Mouse (Mus musculus): ENCODE results near the gene Cap1. TPM values are rescaled to one million over a fixed set of nuclear protein-coding genes. Genes with fewer than 3 reads are reported as not detected.

Gene Cap1
- total RNA-seq, 1 experiment: 130 TPM

DNA sequence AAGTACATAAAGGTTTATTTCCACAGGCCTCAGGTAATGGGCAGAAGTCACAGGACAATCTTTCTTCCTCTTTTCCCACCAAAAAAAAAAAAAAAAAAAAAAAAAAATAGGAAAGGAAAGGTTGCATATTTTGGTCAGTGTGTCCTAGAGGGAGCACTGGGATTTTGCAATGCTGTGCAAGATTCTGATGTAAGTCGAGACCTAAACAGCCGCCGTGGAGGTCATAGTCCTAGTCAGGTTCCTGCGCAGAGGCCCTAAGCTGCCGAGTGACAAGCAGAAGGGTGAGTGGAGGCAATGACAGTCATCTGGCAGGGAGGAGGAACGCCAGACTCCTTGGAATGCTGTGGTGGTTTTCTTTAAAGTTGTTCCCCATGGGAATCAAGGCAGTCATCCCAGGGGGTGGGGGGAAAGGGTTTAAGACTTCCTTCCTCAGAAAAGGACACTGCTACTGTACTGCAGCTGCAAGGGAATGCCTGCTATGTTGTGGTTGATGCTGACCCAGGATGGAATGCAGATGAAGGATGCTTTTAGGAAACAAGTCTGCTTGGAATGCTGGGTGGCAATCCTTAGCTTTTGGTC is 26.7 kb downstream of the Cap1 start:
- H3K9ac ChIP-seq (ENCODE audit: insufficient read depth, low read depth, low read length, poor library complexity, severe bottlenecking): no peak overlapping the region
- peaks cover 30% of the 10 kb centered on the region for H3K36me3 ChIP-seq (ENCODE audit: control insufficient read depth, insufficient read depth, low read length, poor library complexity, severe bottlenecking)
- no peak overlapping the region for H3K4me3 ChIP-seq (ENCODE audit: insufficient read depth in 1 of 2, low read depth in 1 of 2, low read length in 2 of 2, poor library complexity in 1 of 2, severe bottlenecking in 1 of 2)
- in situ Hi-C loops (cut with MboI; ENCODE audit: low sequenced_read_pairs in 2 of 2, unreplicated experiment in 2 of 2): no loop called here
- no peaks in the 10 kb centered on the region for H3K9me3 ChIP-seq (ENCODE audit: control insufficient read depth, insufficient read depth, low read depth, low read length)
- DNase-seq (ENCODE audit: low read depth, low spot score): no peak
- H3K4me1 ChIP-seq (ENCODE audit: control insufficient read depth in 2 of 2, insufficient read depth in 2 of 2, low read length in 2 of 2, poor library complexity in 1 of 2): no peaks in the 10 kb centered on the region
- TF ChIP-seq MAFK (IDR thresholded peaks at IDR 0.05; ENCODE audit: insufficient read depth, low read depth, low read length): no peak
- no peak for TF ChIP-seq ZNF384 (IDR thresholded peaks at IDR 0.05; ENCODE audit: low read depth, low read length)
- no peak for TF ChIP-seq ZC3H11A (IDR thresholded peaks at IDR 0.05; ENCODE audit: borderline replicate concordance, low read depth, low read length)
- no peak for TF ChIP-seq HCFC1 (IDR thresholded peaks at IDR 0.05; ENCODE audit: borderline replicate concordance, insufficient read depth, low read length)
- no peak for TF ChIP-seq CHD2 (IDR thresholded peaks at IDR 0.05; ENCODE audit: low read depth, low read length)
- no peak overlapping the region for H3K27ac ChIP-seq (ENCODE audit: insufficient read depth, low read depth, low read length, poor library complexity, severe bottlenecking)

DNA sequence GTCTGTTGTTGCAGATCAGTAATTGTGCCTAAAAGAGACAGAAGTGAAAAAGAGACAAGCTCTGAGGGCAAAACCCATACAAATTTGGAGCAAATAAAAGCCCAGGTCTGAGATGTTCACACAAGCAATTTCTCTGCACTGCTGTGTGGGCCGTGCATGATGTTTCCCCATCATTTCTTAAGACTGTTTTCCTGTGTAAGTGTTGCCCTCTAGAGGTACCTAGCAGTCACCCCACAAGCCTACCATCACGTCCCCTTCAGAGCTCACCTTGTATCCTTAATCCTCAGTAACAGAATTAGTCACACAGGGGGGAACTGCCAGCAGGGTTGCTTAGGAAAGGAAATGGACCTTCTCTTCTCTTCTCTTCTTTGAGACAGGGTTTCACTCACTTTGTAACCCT is 27.9 kb downstream of the Cap1 start:
- H3K36me3 ChIP-seq (ENCODE audit: control insufficient read depth, insufficient read depth, low read length, poor library complexity, severe bottlenecking): peaks cover 22% of the 10 kb centered on the region
- DNase-seq (ENCODE audit: low read depth, low spot score): no peak
- TF ChIP-seq CHD2 (IDR thresholded peaks at IDR 0.05; ENCODE audit: low read depth, low read length): no peak

DNA sequence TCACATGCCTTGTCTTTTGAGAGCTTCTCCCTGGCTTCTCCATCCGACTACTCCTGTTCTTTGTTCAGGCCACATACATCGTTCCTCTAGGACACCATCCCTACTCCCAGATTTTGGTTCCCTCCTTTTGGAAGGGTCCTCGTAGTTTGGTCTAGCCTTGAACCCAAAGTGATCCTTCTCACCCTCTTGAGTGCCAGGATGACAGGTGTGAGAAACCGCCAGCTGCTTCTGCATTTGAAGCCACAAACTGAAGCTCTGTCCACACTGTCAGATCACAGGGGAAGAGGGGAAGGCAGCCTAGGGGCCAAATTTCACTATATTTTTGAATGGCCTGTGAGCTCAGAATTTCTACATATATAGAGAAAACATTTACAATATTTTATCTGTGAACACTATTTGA is 31.1 kb downstream of the Cap1 start:
- no peak for DNase-seq (ENCODE audit: low read depth, low spot score)
- H3K27ac ChIP-seq (ENCODE audit: insufficient read depth, low read depth, low read length, poor library complexity, severe bottlenecking): no peak overlapping the region
- H3K9me3 ChIP-seq (ENCODE audit: control insufficient read depth, insufficient read depth, low read depth, low read length): no peaks in the 10 kb centered on the region
- H3K4me1 ChIP-seq (ENCODE audit: control insufficient read depth in 2 of 2, insufficient read depth in 2 of 2, low read length in 2 of 2, poor library complexity in 1 of 2): peaks cover 0 to 2% of the 10 kb centered on the region in 2 experiments; a peak in 1 of 4 replicates
- TF ChIP-seq HCFC1 (IDR thresholded peaks at IDR 0.05; ENCODE audit: borderline replicate concordance, insufficient read depth, low read length) (no peak), MAFK (IDR thresholded peaks at IDR 0.05; ENCODE audit: insufficient read depth, low read depth, low read length) (no peak), ZC3H11A (IDR thresholded peaks at IDR 0.05; ENCODE audit: borderline replicate concordance, low read depth, low read length) (no peak), CHD2 (IDR thresholded peaks at IDR 0.05; ENCODE audit: low read depth, low read length) (no peak), ZNF384 (IDR thresholded peaks at IDR 0.05; ENCODE audit: low read depth, low read length) (no peak)
- H3K9ac ChIP-seq (ENCODE audit: insufficient read depth, low read depth, low read length, poor library complexity, severe bottlenecking): no peak overlapping the region
- no peak overlapping the region for H3K4me3 ChIP-seq (ENCODE audit: insufficient read depth in 1 of 2, low read depth in 1 of 2, low read length in 2 of 2, poor library complexity in 1 of 2, severe bottlenecking in 1 of 2)
- peaks cover 16% of the 10 kb centered on the region for H3K36me3 ChIP-seq (ENCODE audit: control insufficient read depth, insufficient read depth, low read length, poor library complexity, severe bottlenecking)
- in situ Hi-C loops (cut with MboI; ENCODE audit: low sequenced_read_pairs in 2 of 2, unreplicated experiment in 2 of 2): no loop called here

More for the DNA sequence above, 27.9 kb downstream of the Cap1 start:
- no peaks in the 10 kb centered on the region for H3K9me3 ChIP-seq (ENCODE audit: control insufficient read depth, insufficient read depth, low read depth, low read length)
- H3K4me1 ChIP-seq (ENCODE audit: control insufficient read depth in 2 of 2, insufficient read depth in 2 of 2, low read length in 2 of 2, poor library complexity in 1 of 2): no peaks in the 10 kb centered on the region
- no peak overlapping the region for H3K27ac ChIP-seq (ENCODE audit: insufficient read depth, low read depth, low read length, poor library complexity, severe bottlenecking)
- no peak overlapping the region for H3K9ac ChIP-seq (ENCODE audit: insufficient read depth, low read depth, low read length, poor library complexity, severe bottlenecking)
- H3K4me3 ChIP-seq (ENCODE audit: insufficient read depth in 1 of 2, low read depth in 1 of 2, low read length in 2 of 2, poor library complexity in 1 of 2, severe bottlenecking in 1 of 2): no peak overlapping the region
- in situ Hi-C loops (cut with MboI; ENCODE audit: low sequenced_read_pairs in 2 of 2, unreplicated experiment in 2 of 2): no loop called here

DNA sequence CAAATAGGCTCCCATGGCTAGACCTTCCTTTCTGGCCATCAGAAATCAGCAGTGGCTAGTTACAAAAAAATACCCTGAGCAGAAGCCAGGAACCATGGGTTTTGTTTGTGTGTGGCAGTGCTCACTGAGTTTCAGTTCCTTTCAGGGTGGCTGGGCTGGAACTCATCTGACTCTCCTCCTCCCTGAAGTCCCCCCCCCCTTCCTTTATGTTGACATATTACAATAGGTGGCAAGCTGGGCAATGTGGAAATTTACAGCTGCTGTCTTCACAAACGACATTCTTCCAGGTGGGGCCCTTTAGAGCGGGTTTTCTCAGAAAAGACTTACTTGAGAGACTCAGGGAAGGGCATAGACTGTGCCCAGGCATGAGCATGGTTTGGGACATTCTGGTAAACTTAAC is 32.2 kb downstream of the Cap1 start:
- TF ChIP-seq CHD2 (IDR thresholded peaks at IDR 0.05; ENCODE audit: low read depth, low read length): no peak
- TF ChIP-seq HCFC1 (IDR thresholded peaks at IDR 0.05; ENCODE audit: borderline replicate concordance, insufficient read depth, low read length): no peak
- TF ChIP-seq ZC3H11A (IDR thresholded peaks at IDR 0.05; ENCODE audit: borderline replicate concordance, low read depth, low read length): no peak
- TF ChIP-seq MAFK (IDR thresholded peaks at IDR 0.05; ENCODE audit: insufficient read depth, low read depth, low read length): no peak
- no peak for TF ChIP-seq ZNF384 (IDR thresholded peaks at IDR 0.05; ENCODE audit: low read depth, low read length)
- Histone ChIP-seq H3K36me3 (ENCODE audit: control insufficient read depth, insufficient read depth, low read length, poor library complexity, severe bottlenecking) (peaks cover 14% of the 10 kb centered on the region), H3K27ac (ENCODE audit: insufficient read depth, low read depth, low read length, poor library complexity, severe bottlenecking) (no peak overlapping the region), H3K9me3 (ENCODE audit: control insufficient read depth, insufficient read depth, low read depth, low read length) (no peaks in the 10 kb centered on the region), H3K9ac (ENCODE audit: insufficient read depth, low read depth, low read length, poor library complexity, severe bottlenecking) (no peak overlapping the region), H3K4me3 (ENCODE audit: insufficient read depth in 1 of 2, low read depth in 1 of 2, low read length in 2 of 2, poor library complexity in 1 of 2, severe bottlenecking in 1 of 2) (no peak overlapping the region), H3K4me1 (ENCODE audit: control insufficient read depth in 2 of 2, insufficient read depth in 2 of 2, low read length in 2 of 2, poor library complexity in 1 of 2) (peaks cover 0 to 3% of the 10 kb centered on the region in 2 experiments; a peak in 1 of 4 replicates)
- in situ Hi-C loops (cut with MboI; ENCODE audit: low sequenced_read_pairs in 2 of 2, unreplicated experiment in 2 of 2): no loop called here
- no peak for DNase-seq (ENCODE audit: low read depth, low spot score)

DNA sequence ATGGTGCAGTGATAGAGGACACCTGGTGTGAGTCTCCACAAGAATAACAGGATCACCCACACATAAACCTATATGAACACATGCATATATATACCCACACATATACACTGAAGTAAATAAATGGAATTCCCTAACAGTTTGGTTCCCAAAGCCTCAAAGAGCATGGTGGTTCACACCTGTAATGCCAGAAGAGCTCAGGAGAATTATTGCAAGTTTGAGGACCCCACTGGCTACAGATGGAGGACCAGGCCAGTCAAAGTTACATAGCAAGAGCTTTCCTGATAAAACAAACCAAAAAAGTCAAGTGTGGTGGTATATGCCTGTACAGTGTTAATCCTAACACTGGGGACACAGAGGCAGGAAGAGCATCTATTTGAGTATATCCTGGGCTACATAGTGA is 34.3 kb downstream of the Cap1 start:
- H3K9ac ChIP-seq (ENCODE audit: insufficient read depth, low read depth, low read length, poor library complexity, severe bottlenecking): no peak overlapping the region
- peaks cover 14% of the 10 kb centered on the region for H3K36me3 ChIP-seq (ENCODE audit: control insufficient read depth, insufficient read depth, low read length, poor library complexity, severe bottlenecking)
- H3K4me3 ChIP-seq (ENCODE audit: insufficient read depth in 1 of 2, low read depth in 1 of 2, low read length in 2 of 2, poor library complexity in 1 of 2, severe bottlenecking in 1 of 2): no peak overlapping the region
- in situ Hi-C loops (cut with MboI; ENCODE audit: low sequenced_read_pairs in 2 of 2, unreplicated experiment in 2 of 2): no loop called here
- no peak overlapping the region for H3K27ac ChIP-seq (ENCODE audit: insufficient read depth, low read depth, low read length, poor library complexity, severe bottlenecking)
- H3K9me3 ChIP-seq (ENCODE audit: control insufficient read depth, insufficient read depth, low read depth, low read length): no peaks in the 10 kb centered on the region
- DNase-seq (ENCODE audit: low read depth, low spot score): no peak
- peaks cover 0 to 3% of the 10 kb centered on the region in 2 experiments; a peak in 1 of 4 replicates for H3K4me1 ChIP-seq (ENCODE audit: control insufficient read depth in 2 of 2, insufficient read depth in 2 of 2, low read length in 2 of 2, poor library complexity in 1 of 2)
- no peak for TF ChIP-seq CHD2 (IDR thresholded peaks at IDR 0.05; ENCODE audit: low read depth, low read length)
- no peak for TF ChIP-seq ZNF384 (IDR thresholded peaks at IDR 0.05; ENCODE audit: low read depth, low read length)
- no peak for TF ChIP-seq HCFC1 (IDR thresholded peaks at IDR 0.05; ENCODE audit: borderline replicate concordance, insufficient read depth, low read length)
- no peak for TF ChIP-seq ZC3H11A (IDR thresholded peaks at IDR 0.05; ENCODE audit: borderline replicate concordance, low read depth, low read length)
- TF ChIP-seq MAFK (IDR thresholded peaks at IDR 0.05; ENCODE audit: insufficient read depth, low read depth, low read length): no peak
